Mouse (Mus musculus) CH12F3 (cell line): ENCODE results near the gene Hmg20b.

Source experiments
- in situ Hi-C: fragments of 300-500 bp; cut with MboI; formaldehyde crosslinking; loops from 2 replicates; pipeline ENCODE4 v1.14.3; 2020; ENCODE audit warnings: low sequenced_read_pairs

The Hmg20b gene

GRCm38 (mm10) chr10:81350351-81351063 is at the start of gene Hmg20b:
Hmg20b (minus strand) TSS chr10:81350480.
- in situ Hi-C loops, result no loop called here

- in situ Hi-C loops, result loop anchor here (5.0 kb wide), 1 partner anchor 52 kb away; no protein-coding TSS in a partner anchor
Measured at GRCm38 (mm10) chr10:81399798-81400308, 49.6 kb upstream of the Hmg20b start.

- in situ Hi-C loops, result loop anchor here (5.0 kb wide), 1 partner anchor 53 kb away; no protein-coding TSS in a partner anchor
Measured at GRCm38 (mm10) chr10:81399296-81399695, 49.0 kb upstream of the Hmg20b start.

- in situ Hi-C loops, result loop anchor here (5.0 kb wide), 1 partner anchor 56 kb away; no protein-coding TSS in a partner anchor
Measured at GRCm38 (mm10) chr10:81396749-81397148, 46.5 kb upstream of the Hmg20b start.

GRCm38 (mm10) chr10:81395865-81396264 is 45.6 kb upstream of the Hmg20b start:
- in situ Hi-C loops, result loop anchor here (5.0 kb wide), 1 partner anchor 56 kb away; no protein-coding TSS in a partner anchor

- in situ Hi-C loops, result loop anchor here (5.0 kb wide), 1 partner anchor 57 kb away; no protein-coding TSS in a partner anchor
Measured at GRCm38 (mm10) chr10:81395127-81395526, 44.8 kb upstream of the Hmg20b start.

- in situ Hi-C loops, result no loop called here
Measured at GRCm38 (mm10) chr10:81393456-81394063, 43.3 kb upstream of the Hmg20b start.

- in situ Hi-C loops, result no loop called here
Measured at GRCm38 (mm10) chr10:81392781-81393185, 42.5 kb upstream of the Hmg20b start, which contains the start of gene Smim24. Smim24 (plus strand) TSS chr10:81393051.

- in situ Hi-C loops, result no loop called here
Measured at GRCm38 (mm10) chr10:81392270-81392669, 42.0 kb upstream of the Hmg20b start.

- in situ Hi-C loops, result no loop called here
Measured at GRCm38 (mm10) chr10:81390678-81390965, 40.3 kb upstream of the Hmg20b start.

- in situ Hi-C loops, result no loop called here
Measured at GRCm38 (mm10) chr10:81389801-81390677, 39.8 kb upstream of the Hmg20b start.

GRCm38 (mm10) chr10:81389373-81389772 is 39.1 kb upstream of the Hmg20b start:
- in situ Hi-C loops, result no loop called here

GRCm38 (mm10) chr10:81388505-81389055 is 38.3 kb upstream of the Hmg20b start, which contains the start of gene Gm48552:
Gm48552 (plus strand) TSS chr10:81389005.
- in situ Hi-C loops, result no loop called here

GRCm38 (mm10) chr10:81387716-81388115 is 37.4 kb upstream of the Hmg20b start:
- in situ Hi-C loops, result no loop called here

GRCm38 (mm10) chr10:81385603-81386306 is 35.5 kb upstream of the Hmg20b start:
- in situ Hi-C loops, result no loop called here

- in situ Hi-C loops, result no loop called here
Measured at GRCm38 (mm10) chr10:81384605-81384982, 34.3 kb upstream of the Hmg20b start.

- in situ Hi-C loops, result no loop called here
Measured at GRCm38 (mm10) chr10:81383802-81384604, 33.7 kb upstream of the Hmg20b start, which contains the start of the genes Dohh and Gm48551. Dohh (plus strand) TSS chr10:81384428. Gm48551 (plus strand) TSS chr10:81384466.

- in situ Hi-C loops, result no loop called here
Measured at GRCm38 (mm10) chr10:81382039-81382438, 31.8 kb upstream of the Hmg20b start.

GRCm38 (mm10) chr10:81379809-81380378 is 29.6 kb upstream of the Hmg20b start:
- in situ Hi-C loops, result no loop called here
